Mouse (Mus musculus) heart, postnatal 0 days (tissue): ENCODE data around the gene Zscan5b.

Experiments
- CTCF ChIP-seq: IDR thresholded peaks from 2 replicates; pipeline ENCODE4 v1.5.1; 2016; ENCODE audit warnings: antibody characterized with exemption, control low read depth, low read depth
- EP300 ChIP-seq: IDR thresholded peaks from 2 replicates; pipeline ENCODE4 v1.6.1; 2016; ENCODE audit warnings: antibody characterized with exemption, low read depth

GRCm38 (mm10) chr7:6195777-6196176 lies 26.3 kb upstream of the Zscan5b start:
- TF ChIP-seq CTCF (0 out of 2 replicates have a peak, but pooled peaks have one; percentile 8), EP300 (no peak)
